Mouse (Mus musculus) forelimb bud, embryonic 11.5 days (tissue): ENCODE measurements around the gene Rhbdl3.
"Not testable (repeated sequence)": the region's sequence is repeated elsewhere in the genome, so short reads cannot be mapped to it uniquely, and the experiment has no call there.

ENCODE experiments used
- DNase-seq: peaks from one replicate; pipeline ENCODE4 v3.0.0-alpha.2; 2012; ENCODE audit warnings: low read depth, low spot score

Gene Rhbdl3

DNA sequence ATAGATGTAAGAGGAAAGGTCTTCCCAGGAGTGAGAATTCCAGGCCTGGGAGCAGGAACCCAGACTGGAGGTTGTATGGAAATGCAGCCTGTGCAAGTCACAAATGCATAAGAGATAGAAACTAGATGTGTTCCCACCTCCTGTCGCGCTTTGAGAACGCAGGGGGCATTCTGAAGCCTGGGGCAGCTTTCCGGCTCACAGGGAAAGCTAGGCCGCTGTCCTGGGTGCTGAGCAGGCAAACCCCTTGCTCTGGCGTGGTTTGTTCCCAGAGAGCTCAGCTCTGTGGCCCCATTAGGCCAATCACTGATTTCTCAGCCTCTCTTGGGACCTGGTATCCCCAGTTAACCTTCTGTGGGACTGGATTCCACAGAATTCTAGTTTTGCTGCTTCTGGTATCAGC lies 11.9 kb downstream of the Rhbdl3 start:
- DNase-seq = no peak

- DNase-seq = no peak
Measured at GRCm38 (mm10) chr11:80313462-80313861, 12.8 kb downstream of the Rhbdl3 start.

- no peak for DNase-seq
Measured at GRCm38 (mm10) chr11:80313944-80314343, 13.2 kb downstream of the Rhbdl3 start.

- no peak for DNase-seq
Measured at GRCm38 (mm10) chr11:80315743-80316639, 15.3 kb downstream of the Rhbdl3 start.

DNA sequence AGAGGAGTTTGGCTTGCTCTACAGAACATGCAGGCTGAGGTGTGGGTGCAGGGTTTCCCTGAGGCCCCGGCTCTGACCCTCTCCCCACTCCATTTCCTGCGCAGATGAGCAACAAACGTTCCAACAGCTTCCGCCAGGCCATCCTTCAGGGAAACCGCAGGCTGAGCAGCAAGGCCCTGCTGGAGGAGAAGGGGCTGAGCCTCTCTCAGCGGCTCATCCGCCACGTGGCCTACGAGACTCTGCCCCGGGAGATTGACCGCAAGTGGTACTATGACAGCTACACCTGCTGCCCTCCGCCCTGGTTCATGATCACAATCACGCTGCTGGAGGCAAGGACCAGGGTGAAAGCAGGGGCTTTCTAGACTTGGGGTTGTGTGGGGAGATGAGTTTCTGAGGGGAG lies 22.5 kb downstream of the Rhbdl3 start:
- no peak for DNase-seq

DNA sequence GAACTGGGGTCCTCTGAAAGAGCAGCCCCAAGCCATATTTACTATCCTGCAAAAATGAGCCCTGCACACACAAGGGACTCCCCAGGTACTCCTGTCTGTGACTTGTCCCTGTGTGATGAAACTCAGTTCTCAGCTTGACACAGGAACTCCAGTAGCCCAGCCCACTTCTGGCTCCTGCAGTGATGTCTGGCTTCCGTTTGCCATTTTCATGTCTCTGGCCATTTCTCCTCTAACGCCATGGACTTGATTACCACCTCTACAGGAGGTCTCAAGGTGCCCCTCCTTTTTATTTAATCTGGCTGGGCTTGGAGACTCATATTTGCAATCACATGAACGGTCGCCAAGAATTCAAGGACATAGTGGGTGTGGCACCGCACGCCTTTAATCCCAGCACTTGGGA lies 23.9 kb downstream of the Rhbdl3 start:
- no peak for DNase-seq

DNA sequence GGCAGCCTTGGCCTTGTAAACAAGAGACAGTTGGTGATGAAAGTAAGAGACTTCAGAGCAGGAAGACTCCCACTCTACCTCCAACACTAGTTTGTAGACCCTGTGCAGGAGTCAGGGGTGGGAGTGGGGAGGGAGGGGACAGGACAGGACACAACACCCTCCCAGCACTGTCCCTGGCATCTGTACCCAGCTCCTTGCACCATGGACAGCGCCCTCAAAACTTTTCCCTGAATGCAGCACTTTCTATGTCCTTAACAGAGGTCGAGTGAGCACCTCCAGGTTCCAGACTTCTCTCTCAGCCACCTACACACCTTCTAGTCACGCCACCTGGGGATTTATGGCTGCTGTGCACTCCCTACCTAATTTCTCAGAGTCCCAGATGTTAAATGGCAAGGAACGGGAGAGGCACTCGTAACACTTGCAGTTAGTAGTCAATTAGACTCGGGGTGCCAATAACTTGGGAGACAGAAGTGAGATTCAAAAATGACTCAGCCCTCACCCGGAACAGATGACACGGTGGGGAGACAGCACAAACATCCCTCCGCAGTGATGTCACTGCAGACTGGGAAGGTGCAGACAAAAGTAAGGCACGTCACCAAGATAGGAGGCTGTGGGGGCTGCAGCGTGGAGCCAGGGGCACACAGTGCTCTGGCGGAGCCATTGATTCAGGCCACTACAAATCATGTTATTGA lies 32.1 kb downstream of the Rhbdl3 start:
- no peak for DNase-seq

DNA sequence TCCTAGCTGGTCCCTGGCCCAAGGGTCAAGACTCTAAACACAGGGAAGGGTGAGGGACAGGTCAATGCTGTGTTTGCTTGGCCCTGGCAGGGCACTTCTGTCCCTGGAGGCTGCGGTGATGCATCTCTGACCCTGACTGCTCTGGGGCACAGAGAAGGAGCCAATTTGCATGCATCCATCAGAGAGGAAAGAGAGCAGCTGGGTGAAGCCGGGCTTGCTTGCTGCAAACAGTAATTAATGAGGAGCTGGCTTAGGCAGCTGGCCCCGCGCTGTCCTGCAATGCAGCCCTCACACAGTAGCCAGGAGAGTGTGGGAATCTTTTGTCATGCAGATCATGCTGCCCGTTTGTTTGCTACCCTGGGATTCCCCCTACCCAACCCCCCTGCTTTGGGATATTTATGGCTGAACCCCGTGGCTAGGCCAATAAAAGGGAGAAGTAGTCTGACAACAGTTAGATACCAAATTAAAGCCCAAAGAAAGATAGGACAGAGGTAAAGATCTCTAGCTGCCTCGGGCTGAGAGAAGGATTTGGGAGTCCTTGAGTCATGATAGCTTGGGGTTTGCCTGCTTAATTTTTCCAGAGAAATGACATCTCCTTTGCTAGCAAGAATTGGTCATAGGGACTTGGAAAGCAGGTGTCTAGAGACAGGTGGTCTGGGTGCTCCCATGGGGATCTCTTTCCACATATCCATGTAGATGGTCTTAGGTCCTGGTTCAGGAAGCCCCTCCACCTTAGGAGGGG lies 35.1 kb downstream of the Rhbdl3 start:
- DNase-seq = no peak

DNA sequence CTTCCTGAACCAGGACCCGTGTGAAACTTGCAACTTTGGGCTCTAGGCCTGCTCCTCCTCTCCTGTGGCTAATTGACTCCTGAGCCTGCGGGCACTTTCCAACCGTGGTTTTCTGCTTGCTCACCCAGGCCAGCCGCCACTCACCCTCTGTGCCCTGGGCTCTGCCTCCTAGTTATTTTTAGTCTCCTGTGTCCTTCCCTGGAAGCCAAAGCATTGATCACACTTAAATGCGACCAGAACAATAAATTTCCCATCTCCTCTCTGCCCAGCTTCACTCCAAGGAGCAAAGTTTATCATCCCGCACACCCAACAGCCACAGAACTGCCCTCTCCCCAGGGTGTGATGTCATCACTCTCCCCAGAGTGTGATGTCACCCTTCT lies 35.6 kb downstream of the Rhbdl3 start:
- DNase-seq = no peak

DNA sequence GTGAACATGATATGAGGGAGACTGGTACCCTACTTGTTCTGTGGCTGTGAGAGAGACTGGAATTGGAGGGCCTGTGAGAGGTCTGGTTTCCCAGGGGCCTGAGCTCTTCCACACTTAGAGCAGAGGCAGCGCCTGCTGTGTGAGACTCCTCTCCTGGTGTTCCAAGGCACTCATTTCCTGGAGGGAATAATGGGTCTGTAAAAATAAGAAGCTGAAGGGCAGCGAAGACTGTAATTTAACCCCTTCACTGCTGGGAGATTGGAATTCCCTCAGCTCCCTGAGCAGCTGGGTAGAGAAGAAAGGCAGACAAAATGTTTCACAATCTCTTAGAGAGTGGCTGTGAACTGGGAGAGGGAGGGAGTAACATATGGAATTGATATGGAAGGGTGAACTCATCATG lies 41.8 kb downstream of the Rhbdl3 start:
- peak; percentile 74 for DNase-seq

- DNase-seq = peak; percentile 82
Measured at GRCm38 (mm10) chr11:80351832-80352430, 51.2 kb downstream of the Rhbdl3 start.

GRCm38 (mm10) chr11:80354832-80355231 lies 54.1 kb downstream of the Rhbdl3 start:
- DNase-seq = no peak

DNA sequence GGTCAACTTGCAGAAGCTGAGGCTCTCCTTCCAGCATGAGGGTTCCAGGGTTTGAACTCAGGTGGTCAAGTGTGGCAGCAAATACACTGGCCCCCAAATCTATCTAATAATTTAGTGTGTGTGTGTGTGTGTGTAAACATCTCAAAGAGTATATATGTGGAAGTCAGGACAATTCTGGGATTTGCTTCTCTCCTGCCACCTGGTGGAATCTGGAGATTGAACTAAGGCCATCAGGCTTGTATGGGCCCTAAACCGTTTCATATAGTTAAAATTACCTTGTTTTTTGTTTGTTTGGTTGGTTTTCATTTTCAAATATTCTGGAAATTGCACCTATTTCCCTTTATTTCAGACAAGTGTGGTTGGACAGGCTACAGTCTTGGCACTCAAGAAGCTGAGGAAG lies 68.2 kb downstream of the Rhbdl3 start:
- no peak for DNase-seq

DNA sequence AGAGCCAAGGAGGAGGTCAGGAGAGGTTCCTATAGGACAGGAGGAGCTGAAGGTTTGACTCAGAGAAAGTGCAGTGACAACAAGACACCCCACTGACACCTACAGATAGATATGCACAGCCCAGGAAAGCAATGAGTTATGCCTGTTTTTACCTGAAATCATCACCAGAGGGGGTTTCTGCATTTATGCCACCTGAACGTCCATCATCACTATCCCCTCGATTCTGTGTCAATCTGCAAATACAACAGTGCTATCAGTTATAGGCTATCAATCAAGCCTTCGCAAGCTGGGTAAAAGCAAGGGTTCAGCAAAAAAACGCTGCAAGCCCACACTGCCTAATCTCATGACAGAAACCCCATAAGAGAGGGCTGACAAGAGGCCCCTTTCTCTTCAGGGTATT lies 75.9 kb downstream of the Rhbdl3 start:
- DNase-seq = no peak

DNA sequence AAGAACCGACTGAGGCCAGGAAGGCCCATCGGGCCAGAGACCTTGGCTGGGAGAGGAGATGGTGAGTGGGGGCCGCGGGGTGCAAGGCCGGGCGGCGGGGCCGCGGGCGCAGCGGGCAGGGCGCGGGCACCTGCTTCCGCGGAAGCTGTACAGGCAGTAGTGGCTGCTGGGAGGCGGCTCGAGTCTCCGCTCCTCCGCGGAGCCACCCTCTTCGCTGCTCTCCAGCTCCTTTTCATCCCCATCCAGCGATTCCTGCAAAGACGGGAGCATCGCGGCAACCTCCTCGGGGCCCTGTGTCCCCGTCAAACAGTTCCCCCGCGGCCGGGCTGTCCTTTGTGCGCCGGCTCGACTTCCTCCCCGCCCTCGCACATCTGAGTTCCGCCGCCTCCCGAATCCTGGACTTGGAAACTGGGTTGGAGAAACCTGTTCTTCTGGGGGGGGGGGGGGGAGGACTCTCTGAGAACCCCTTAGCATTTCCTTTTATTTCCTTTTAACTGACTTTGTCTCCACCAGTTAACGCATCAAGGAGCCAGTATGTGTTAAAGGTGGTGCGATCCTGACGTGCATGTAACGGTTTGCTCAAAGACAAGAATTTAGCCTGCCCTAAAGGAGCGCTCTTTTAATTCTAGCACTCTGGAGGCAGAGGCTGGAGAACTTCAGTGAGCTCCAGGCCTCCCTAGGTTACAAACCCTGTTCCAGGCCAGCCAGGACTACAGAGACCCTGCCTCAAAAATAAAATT lies 77.2 kb downstream of the Rhbdl3 start, which contains the start of gene 5730455P16Rik:
Gene 5730455P16Rik, minus strand, starts transcription at position 323 of the 740 bp plus-strand sequence.
- DNase-seq = peak; percentile 80

DNA sequence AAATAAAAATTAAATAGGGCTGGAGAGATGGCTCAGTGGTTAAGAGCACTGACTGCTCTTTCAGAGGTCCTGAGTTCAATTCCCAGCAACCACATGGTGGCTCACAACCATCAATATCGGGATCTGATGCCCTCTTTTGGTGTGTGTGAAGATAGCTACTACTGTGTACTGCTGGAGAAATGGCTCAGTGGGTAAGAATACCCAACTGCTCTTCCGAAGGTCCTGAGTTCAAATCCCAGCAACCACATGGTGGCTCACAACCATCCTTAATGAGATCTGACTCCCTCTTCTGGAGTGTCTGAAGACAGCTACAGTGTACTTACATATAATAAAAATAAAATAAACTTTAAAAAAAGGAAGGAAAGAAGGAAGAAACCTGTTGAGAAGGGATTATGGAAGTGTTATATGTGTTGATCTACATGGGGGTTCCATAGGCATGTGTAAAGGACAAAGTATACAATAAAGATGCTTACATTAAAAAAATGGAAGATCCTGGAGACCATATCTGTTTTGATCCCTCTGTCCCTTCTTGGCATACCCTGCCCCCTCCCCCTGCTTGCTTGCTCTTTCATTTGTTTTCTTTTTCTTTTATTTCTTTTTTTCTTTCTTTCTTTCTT lies 77.8 kb downstream of the Rhbdl3 start:
- not testable (repeated sequence) for DNase-seq

- DNase-seq = not testable (repeated sequence)
Measured at GRCm38 (mm10) chr11:80379184-80379583, 78.5 kb downstream of the Rhbdl3 start.

- DNase-seq = no peak
Measured at GRCm38 (mm10) chr11:80382626-80383018, 81.9 kb downstream of the Rhbdl3 start.

DNA sequence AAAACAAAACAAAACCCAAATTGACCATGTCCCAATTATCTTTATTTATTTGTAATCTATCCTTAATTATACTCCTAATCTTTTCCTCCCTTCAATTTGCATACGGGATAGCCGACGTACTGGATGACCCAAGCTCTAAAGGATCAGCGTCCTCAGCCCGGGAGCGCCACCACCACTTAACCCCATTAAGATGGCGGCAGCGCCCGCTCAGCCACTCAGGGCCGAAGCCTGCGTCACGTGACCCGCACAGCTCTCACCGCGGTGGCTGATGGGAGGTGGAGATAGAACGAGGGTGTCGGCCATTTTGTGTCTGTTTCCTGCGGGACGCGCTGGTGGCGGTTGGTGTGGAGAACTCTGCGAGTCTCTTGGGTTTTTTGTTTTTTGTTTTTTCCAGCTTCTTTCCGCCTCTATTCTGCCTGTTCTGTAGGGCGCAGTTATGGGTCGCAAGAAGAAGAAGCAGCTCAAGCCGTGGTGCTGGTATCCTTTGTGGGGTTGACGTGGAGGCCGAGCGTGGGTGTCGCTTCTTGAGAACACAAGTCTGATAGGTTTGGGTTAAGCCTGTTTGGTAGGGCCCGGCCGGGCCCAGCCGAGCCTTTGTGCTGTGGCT lies 82.4 kb downstream of the Rhbdl3 start, which contains the start of gene Zfp207:
Gene Zfp207, plus strand, starts transcription at position 261 of the 607 bp plus-strand sequence.
- DNase-seq = peak; percentile 97

DNA sequence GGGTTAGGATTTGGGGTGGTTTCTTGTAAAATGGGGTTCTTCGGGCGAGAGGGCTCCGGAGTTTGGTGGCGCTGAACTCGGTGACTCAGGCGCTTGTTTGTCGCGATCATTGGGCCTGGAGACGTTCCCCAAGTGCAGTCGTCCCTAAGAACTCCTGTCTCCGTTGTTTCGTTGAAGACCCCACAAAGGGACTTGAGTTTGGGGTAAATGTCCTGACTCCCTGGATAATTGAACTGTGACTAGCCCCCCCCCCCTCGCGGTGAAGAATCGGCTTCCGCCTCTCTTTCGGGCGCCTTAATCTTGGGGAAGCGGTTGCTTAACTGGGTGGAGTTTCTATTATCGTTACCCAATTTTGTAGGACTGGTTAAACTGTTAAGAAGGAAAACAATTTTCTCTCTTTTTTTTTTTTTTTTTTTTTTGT lies 82.9 kb downstream of the Rhbdl3 start:
- no peak for DNase-seq
